Mouse (Mus musculus): Measurements from ENCODE around the gene Wfdc3. TPM values are rescaled to one million over a fixed set of nuclear protein-coding genes. Genes with fewer than 3 reads are reported as not detected.
"Not testable (repeated sequence)": the region's sequence is repeated elsewhere in the genome, so short reads cannot be mapped to it uniquely, and the experiment has no call there.

Wfdc3 gene
- total RNA-seq, 2 experiments from 2014 or later, result 12.8 to 16.7 TPM

DNA sequence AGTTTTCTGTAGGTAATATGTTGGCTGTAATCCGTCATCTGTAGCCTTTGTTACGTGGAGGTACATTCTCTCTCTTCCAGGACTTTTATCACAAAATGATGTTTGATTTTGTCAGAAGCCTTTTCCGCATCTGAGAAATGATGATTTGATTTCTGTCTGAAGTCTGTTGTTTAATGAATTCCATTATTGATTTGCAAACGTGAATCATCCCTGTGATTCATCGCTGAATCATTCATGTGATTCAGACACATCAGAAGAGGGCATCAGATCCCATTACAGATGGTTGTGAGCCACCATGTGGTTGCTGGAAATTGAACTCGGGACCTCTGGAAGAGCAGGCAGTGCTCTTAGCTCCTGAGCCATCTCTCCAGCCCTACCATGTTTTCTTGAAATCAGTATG is 3.3 kb upstream of the Wfdc3 start:
- ATAC-seq (replicated peaks; ENCODE audit: low FRiP score, poor library complexity, severe bottlenecking), result no peak

DNA sequence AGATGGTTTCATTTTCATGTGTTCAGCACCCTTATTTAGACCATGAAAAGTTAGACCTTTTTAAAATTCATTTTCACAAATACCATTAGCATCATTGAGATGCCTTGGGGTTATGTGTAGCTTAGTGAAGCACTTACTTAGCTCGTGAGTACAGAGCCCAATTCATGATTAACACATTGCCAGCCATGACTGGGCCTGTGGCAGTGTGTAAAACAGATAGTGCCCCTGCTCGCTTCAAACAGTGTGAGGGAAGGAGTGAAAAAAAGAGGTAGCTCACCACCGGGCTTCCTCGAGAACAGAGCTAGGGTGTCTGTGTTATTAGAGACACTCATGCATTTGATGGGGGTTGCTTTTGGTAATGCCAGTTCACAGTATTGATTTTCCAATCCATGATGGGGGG is 2.5 kb upstream of the Wfdc3 start:
- peak; percentile 51 for ATAC-seq (replicated peaks; ENCODE audit: low FRiP score, poor library complexity, severe bottlenecking)

DNA sequence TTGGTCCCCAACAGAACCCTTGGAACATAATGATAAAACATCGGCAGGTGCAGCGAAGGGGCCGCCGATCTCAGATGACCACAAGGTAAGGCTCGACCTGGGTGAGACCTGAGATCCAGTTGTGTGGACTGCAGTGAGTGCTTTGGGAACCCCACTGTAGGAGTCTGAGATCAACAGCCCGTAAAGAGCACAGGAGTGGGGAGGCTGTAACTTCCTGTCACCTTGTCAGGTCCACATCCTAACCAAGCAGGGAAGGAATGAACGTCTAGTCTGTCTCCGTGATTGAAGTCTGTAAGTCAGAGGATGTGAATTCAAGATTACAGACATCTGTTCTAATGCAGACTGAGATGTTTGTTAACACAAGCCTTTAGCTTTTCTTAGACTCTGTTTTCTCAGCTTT is 962 bp upstream of the Wfdc3 start:
- peak; percentile 51 for ATAC-seq (replicated peaks; ENCODE audit: low FRiP score, poor library complexity, severe bottlenecking)

DNA sequence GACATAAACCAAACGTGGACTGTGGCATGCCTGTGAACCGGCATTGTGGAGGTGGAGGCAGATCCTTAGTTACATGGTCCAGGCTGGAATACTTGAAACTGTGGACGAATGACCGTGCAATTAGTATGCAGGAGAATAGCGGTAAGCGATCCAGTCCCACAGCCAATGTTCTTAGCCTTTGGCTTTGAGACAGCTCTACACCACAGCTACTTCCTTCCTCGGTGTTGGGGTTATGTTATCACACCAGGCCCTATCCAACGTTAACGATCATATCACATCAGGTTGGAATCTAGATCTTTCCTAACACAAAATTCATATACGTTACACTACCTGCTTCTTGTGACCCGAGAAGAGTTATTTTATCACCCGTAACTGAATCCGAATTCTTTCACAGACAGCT is 744 bp downstream of the Wfdc3 start:
- no peak for ATAC-seq (replicated peaks; ENCODE audit: low FRiP score, poor library complexity, severe bottlenecking)

- ATAC-seq (replicated peaks; ENCODE audit: low FRiP score, poor library complexity, severe bottlenecking), result no peak
Observed at GRCm38 (mm10) chr2:164739876-164740275, 5.9 kb downstream of the Wfdc3 start.

DNA sequence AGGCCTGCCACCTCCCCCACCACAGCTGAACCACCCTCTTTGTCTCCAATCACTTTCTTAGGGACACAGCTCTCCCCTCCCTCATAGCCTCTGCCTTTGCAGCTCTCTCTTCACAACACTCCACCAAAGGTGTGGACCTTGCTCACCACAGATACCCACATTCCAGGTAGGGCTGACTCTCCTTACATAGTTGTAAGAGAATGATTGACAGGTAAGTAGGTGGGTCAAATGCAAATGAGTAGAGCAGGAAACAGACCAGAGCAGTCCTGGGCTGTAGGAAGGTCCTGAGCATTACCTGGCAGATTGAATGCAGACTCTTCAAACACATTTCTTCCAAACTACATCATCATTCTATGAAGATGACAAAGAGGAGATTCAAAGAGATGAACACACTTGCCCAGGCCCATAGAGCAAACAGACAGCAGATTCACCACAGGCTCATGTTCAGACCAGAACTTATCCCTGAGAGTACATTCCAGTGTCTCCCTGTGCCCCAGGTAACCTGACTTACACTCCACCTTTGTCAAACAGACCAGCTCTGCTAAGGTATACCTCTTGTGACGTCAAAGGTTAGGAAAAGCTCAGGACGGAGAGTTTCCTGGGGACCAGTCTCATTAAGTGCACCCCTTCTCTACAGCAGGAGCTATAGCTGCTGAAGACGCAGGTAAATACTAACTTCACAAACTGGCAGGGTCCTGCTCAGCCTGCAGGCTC is 8.2 kb downstream of the Wfdc3 start:
- no peak for ATAC-seq (replicated peaks; ENCODE audit: low FRiP score, poor library complexity, severe bottlenecking)

GRCm38 (mm10) chr2:164735446-164735845 is 10.3 kb downstream of the Wfdc3 start:
- ATAC-seq (replicated peaks; ENCODE audit: low FRiP score, poor library complexity, severe bottlenecking), result no peak

DNA sequence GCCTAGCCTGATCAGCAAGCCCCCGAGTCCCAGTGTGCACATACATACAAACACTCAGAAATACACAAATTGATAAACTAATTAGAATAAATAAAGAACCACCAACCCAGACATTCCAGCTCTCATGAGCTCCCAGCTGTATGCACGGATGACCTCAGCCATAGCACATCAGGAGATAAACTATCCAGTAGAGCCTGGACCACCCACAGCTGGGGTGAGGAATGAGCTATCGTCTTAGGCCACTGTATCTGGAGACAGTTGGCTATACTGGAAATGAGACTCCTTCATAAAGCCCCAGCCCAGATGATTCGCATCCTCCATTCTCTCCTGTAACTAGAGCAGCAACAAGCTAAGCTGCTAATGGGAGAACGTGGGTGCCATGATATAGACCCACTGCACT is 10.9 kb downstream of the Wfdc3 start:
- ATAC-seq (replicated peaks; ENCODE audit: low FRiP score, poor library complexity, severe bottlenecking), result no peak

- no peak for ATAC-seq (replicated peaks; ENCODE audit: low FRiP score, poor library complexity, severe bottlenecking)
Observed at GRCm38 (mm10) chr2:164733259-164733658, 12.5 kb downstream of the Wfdc3 start.

- ATAC-seq (replicated peaks; ENCODE audit: low FRiP score, poor library complexity, severe bottlenecking), result no peak
Observed at GRCm38 (mm10) chr2:164731719-164732118, 14.0 kb downstream of the Wfdc3 start.

DNA sequence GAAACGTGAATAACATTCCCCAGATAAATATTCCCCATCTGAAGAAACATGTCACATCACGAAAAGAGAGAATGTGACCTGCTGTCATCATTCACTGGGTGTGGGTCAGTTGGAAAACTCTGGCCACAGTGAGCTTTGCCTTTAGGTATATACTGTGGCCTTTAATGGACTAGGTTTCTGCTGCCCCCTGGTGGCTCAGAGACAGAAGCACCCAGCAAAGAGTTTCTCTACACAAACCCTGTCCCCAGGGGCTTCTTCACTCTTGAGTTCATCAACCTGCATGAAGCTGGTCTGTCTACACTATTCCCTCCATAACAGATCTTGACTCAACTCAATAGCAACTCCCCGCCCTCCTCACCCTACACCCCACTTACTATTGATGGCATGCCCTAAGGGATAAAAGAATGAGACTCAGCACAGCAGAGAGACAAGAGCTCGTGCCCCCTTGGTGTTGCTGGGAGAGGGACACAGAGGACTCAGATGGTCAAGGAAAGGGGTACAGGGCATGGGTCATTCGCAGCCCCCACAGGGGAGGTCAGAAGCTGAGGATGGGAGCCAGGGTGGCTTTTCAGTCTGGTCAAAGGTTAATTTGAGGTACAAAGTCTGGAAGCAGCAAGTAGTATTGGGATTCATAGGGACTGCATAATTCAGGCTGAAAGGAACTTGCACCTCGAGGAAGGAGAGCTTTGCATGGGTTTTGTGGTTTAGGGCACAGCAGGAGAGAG is 19.7 kb downstream of the Wfdc3 start:
- ATAC-seq (replicated peaks; ENCODE audit: low FRiP score, poor library complexity, severe bottlenecking), result peak; percentile 92

DNA sequence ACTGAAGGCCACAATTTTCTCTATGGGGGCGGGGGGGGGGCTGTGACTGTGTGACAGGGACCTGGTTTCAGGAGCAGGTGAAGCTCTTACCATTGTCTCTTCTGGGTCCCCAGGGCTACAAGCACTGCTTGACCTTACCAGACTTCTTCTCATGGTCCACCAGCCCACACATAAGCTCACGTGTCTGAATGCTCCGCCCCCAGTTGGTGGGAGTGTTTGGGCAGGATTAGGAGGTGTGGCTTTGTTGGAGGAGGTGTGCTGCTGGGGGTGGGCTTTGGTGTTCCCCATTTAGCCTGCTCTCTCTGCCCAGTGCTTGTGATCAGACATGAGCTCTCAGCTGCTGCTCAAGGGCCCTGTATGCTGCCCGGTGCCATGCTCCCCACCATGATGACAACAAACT is 22.5 kb downstream of the Wfdc3 start:
- no peak for ATAC-seq (replicated peaks; ENCODE audit: low FRiP score, poor library complexity, severe bottlenecking)

DNA sequence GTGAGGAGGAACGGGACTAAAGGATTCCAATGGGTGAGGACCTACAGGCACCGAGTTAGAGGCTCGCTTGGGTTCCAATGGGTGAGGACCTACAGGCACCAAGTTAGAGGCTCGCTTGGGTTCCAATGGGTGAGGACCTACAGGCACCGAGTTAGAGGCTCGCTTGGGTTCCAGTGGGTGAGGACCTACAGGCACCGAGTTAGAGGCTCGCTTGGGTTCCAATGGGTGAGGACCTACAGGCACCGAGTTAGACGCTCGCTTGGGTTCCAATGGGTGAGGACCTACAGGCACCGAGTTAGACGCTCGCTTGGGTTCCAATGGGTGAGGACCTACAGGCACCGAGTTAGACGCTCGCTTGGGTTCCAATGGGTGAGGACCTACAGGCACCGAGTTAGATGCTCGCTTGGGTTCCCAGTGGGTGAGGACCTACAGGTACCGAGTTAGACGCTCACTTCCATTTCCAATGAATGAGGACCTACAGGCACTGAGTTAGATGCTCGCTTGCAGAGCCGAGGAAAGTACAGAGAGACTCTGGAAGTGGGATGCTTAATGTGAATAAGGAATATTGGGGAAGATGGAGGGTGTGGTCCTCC is 29.4 kb downstream of the Wfdc3 start:
- not testable (repeated sequence) for ATAC-seq (replicated peaks; ENCODE audit: low FRiP score, poor library complexity, severe bottlenecking)

- no peak for ATAC-seq (replicated peaks; ENCODE audit: low FRiP score, poor library complexity, severe bottlenecking)
Observed at GRCm38 (mm10) chr2:164715005-164715404, 30.7 kb downstream of the Wfdc3 start, which contains the start of gene Spint5. Gene Spint5 (plus strand): TSS chr2:164715305.

- no peak for ATAC-seq (replicated peaks; ENCODE audit: low FRiP score, poor library complexity, severe bottlenecking)
Observed at GRCm38 (mm10) chr2:164705991-164706390, 39.7 kb downstream of the Wfdc3 start.

GRCm38 (mm10) chr2:164705328-164705727 is 40.4 kb downstream of the Wfdc3 start:
- no peak for ATAC-seq (replicated peaks; ENCODE audit: low FRiP score, poor library complexity, severe bottlenecking)

- ATAC-seq (replicated peaks; ENCODE audit: low FRiP score, poor library complexity, severe bottlenecking), result peak; percentile 60; the same call in 1 of the 2 replicates
Observed at GRCm38 (mm10) chr2:164704235-164704634, 41.5 kb downstream of the Wfdc3 start.

GRCm38 (mm10) chr2:164701761-164702160 is 44.0 kb downstream of the Wfdc3 start:
- no peak for ATAC-seq (replicated peaks; ENCODE audit: low FRiP score, poor library complexity, severe bottlenecking)

DNA sequence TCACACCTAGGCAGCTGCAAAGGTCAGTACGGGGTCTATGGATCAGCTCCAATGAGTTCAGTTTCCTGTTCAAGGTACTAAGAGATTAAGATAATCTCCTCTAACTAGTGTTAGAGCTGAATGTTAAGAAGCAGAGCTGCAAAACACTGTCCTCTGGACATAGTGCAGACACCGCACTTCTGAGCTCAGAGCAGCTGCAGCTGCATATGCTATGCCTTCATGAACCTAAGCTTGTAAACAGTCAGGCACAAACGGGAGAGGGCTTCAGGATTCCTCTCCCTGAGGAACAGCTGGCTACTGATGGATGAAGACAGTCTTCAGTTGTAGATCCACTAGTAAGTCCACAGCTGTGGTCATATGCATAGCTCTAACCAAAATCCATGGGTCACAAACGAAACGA is 44.8 kb downstream of the Wfdc3 start:
- no peak for ATAC-seq (replicated peaks; ENCODE audit: low FRiP score, poor library complexity, severe bottlenecking)

DNA sequence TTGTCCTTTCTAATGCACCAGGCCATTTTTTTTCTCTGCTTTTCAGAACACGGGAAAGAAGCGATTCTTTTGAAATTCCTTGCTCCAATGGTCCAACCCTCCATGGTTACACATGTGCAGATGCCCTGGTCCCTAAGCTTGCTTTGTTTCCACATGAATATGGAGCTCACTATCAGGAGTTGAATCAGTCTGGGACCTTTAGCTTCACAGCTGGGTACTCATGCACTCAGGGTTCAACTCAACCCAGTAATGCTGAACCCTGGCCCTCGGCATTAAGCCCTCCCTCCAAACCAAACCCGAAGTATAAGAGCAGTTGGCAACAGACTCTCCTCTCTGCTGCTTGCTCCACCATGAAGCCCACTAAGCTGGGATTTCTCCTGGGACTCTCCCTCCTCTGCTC is 47.5 kb downstream of the Wfdc3 start, which contains the start of gene Spint4:
Gene Spint4 (plus strand): TSS at position 301 of the 400 bp plus-strand sequence.
- no peak for ATAC-seq (replicated peaks; ENCODE audit: low FRiP score, poor library complexity, severe bottlenecking)

GRCm38 (mm10) chr2:164684807-164685206 is 60.9 kb downstream of the Wfdc3 start, which contains the start of gene Wfdc13:
Gene Wfdc13 (plus strand): TSS chr2:164685107.
- ATAC-seq (replicated peaks; ENCODE audit: low FRiP score, poor library complexity, severe bottlenecking), result no peak
